Mouse (Mus musculus) gastrocnemius, adult 2 months (tissue): Measurements from ENCODE around the gene Scamp1. TPM values are rescaled to one million over a fixed set of nuclear protein-coding genes. Genes with fewer than 3 reads are reported as not detected.

Source experiments
- DNase-seq: peaks from one replicate; pipeline ENCODE4 v3.0.0; 2022
- H3K27ac ChIP-seq: fragments of 200-600 bp; 2 replicates; pipeline ENCODE4 v1.8.1; 2022; ENCODE audit warnings: mild to moderate bottlenecking
- H3K4me3 ChIP-seq: fragments of 200-600 bp; 2 replicates; pipeline ENCODE4 v1.8.1; 2022; ENCODE audit warnings: mild to moderate bottlenecking, moderate library complexity
- CTCF ChIP-seq: fragments of 200-600 bp; IDR thresholded peaks from 2 replicates; pipeline ENCODE4 v1.8.1; 2022; ENCODE audit warnings: antibody characterized with exemption, mild to moderate bottlenecking, moderate library complexity
- intact Hi-C: fragments of 180-260 bp; cut with DNase I; formaldehyde crosslinking; loops from one replicate; pipeline ENCODE4 v1.15.1; 2025
- total RNA-seq, 2 experiments: library from RNA; stranded (reverse); gene quantifications; 2 replicates each; pipeline ENCODE4 v1.2.3; 2021

Gene Scamp1
- total RNA-seq, 2 experiments from 2014 or later: 16.6 to 20.3 TPM

- no peak overlapping the region for H3K4me3 ChIP-seq
- DNase-seq: no peak
- no peak overlapping the region for H3K27ac ChIP-seq
- intact Hi-C loops: no loop called here
- TF ChIP-seq CTCF: no peak
These were observed 43.6 kb downstream of the Scamp1 start for GRCm38 (mm10) chr13:94241892-94242524.

GRCm38 (mm10) chr13:94240873-94241272 lies 44.8 kb downstream of the Scamp1 start:
- intact Hi-C loops: no loop called here

GRCm38 (mm10) chr13:94240111-94240510 lies 45.5 kb downstream of the Scamp1 start:
- TF ChIP-seq CTCF: no peak
- H3K27ac ChIP-seq: no peak overlapping the region
- no peak for DNase-seq
- no peak overlapping the region for H3K4me3 ChIP-seq
- intact Hi-C loops: no loop called here

More at GRCm38 (mm10) chr13:94240873-94241272, 44.8 kb downstream of the Scamp1 start:
- H3K4me3 ChIP-seq: no peak overlapping the region
- H3K27ac ChIP-seq: no peak overlapping the region
- no peak for DNase-seq
- no peak for TF ChIP-seq CTCF

- intact Hi-C loops: no loop called here
- no peak for TF ChIP-seq CTCF
- DNase-seq: no peak
- Histone ChIP-seq H3K4me3 (no peak overlapping the region), H3K27ac (no peak overlapping the region)
These were observed 46.2 kb downstream of the Scamp1 start for GRCm38 (mm10) chr13:94239488-94239887.

GRCm38 (mm10) chr13:94231871-94232270 lies 53.8 kb downstream of the Scamp1 start:
- no peak for TF ChIP-seq CTCF
- H3K27ac ChIP-seq: no peak overlapping the region
- no peak for DNase-seq
- intact Hi-C loops: no loop called here
- no peak overlapping the region for H3K4me3 ChIP-seq

- TF ChIP-seq CTCF: no peak
- intact Hi-C loops: no loop called here
- Histone ChIP-seq H3K27ac (no peak overlapping the region), H3K4me3 (no peak overlapping the region)
- no peak for DNase-seq
These were observed 60.6 kb downstream of the Scamp1 start for GRCm38 (mm10) chr13:94224717-94225705.

GRCm38 (mm10) chr13:94223609-94224008 lies 62.0 kb downstream of the Scamp1 start:
- intact Hi-C loops: no loop called here
- DNase-seq: no peak
- Histone ChIP-seq H3K27ac (no peak overlapping the region), H3K4me3 (no peak overlapping the region)
- TF ChIP-seq CTCF: no peak

- Histone ChIP-seq H3K27ac (no peak overlapping the region), H3K4me3 (no peak overlapping the region)
- intact Hi-C loops: no loop called here
- no peak for DNase-seq
- TF ChIP-seq CTCF: peak; percentile 46
These were observed 72.9 kb downstream of the Scamp1 start for GRCm38 (mm10) chr13:94212716-94213115.

GRCm38 (mm10) chr13:94212179-94212578 lies 73.5 kb downstream of the Scamp1 start:
- intact Hi-C loops: no loop called here
- no peak overlapping the region for H3K4me3 ChIP-seq
- no peak for TF ChIP-seq CTCF
- no peak overlapping the region for H3K27ac ChIP-seq
- no peak for DNase-seq

- TF ChIP-seq CTCF: no peak
- H3K27ac ChIP-seq: no peak overlapping the region
- H3K4me3 ChIP-seq: no peak overlapping the region
- no peak for DNase-seq
- intact Hi-C loops: no loop called here
These were observed 74.2 kb downstream of the Scamp1 start for GRCm38 (mm10) chr13:94211236-94212119.

- peak; percentile 58 for TF ChIP-seq CTCF
These were observed 76.8 kb downstream of the Scamp1 start for GRCm38 (mm10) chr13:94208892-94209291.

GRCm38 (mm10) chr13:94207973-94208372 lies 77.7 kb downstream of the Scamp1 start:
- H3K27ac ChIP-seq: no peak overlapping the region
- TF ChIP-seq CTCF: no peak
- no peak for DNase-seq
- intact Hi-C loops: loop anchor here (10.0 kb wide), 3 partner anchors 143 to 413 kb away; no protein-coding TSS in a partner anchor
- H3K4me3 ChIP-seq: no peak overlapping the region

More at GRCm38 (mm10) chr13:94208892-94209291, 76.8 kb downstream of the Scamp1 start:
- H3K4me3 ChIP-seq: no peak overlapping the region
- no peak for DNase-seq
- H3K27ac ChIP-seq: no peak overlapping the region
- intact Hi-C loops: loop anchor here (10.0 kb wide), 3 partner anchors 144 to 414 kb away; no protein-coding TSS in a partner anchor
